Mouse (Mus musculus): ENCODE data around the gene Esr2.
A peak's percentile ranks its signal among the peaks of the same experiment; 100 is the strongest.
"Not testable (repeated sequence)": the region's sequence is repeated elsewhere in the genome, so short reads cannot be mapped to it uniquely, and the experiment has no call there.

Esr2 gene

DNA sequence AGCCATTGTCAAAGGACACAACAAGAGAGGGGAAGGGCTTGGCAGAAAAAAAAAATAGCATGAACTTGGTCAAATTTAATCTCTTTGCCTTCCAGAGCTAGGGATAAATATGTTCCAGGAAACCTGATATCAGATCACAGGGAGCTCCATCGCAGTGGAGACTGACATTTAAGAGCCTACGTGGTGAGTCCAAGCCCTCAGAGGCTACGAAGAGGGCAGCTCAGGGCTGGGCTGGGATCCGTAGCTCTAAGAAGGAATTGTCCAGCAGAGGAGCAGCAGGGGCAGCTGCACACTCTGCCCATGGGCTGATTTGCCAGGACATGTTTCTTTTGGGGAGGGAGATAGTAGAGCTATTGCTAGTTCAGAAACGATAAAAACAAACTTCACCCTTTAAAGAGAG, 11.4 kb downstream of the Esr2 start:
- DNase-seq (ENCODE audit: low spot score in 2 of 2) = no peak

DNA sequence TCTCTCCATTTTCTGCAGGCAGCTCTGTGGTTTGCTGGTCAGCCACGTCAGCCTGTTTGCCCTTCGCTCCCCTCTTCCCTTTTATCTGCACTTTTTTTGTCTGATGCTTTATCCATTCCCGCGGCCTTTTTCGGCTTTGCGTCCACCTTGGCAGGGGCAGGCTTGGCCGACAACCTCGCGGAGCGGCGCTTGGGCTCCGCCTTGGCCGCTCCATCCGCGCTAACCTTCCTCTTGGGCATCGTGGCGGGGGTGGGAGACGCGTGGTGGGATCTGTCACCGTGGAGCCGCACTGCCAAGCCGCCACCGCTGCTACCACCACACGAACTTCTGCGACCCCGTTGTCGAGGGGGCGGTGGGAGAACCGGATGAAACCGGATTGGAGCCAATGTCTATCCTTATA, 24.7 kb downstream of the Esr2 start:
- not testable (repeated sequence) for DNase-seq (ENCODE audit: low spot score in 2 of 2)

DNA sequence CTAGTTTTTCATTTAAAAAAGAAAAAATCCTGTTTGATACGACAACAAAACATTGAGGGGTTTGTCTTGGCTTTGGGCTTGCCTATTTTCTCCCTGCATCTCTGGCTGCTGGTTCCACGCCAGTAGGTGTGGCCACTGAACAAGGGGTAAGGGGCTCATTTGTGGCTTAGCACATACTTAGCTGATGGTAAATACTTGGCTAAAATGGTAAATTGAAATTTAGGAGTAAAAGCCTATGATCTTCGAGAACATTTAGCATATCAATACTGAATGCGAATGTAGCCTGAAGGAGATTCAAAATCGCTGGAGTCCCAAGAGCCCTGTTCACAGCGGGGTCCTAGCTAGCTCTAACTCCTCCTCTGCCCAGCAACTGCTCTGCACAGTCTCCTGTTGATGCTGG, 40.4 kb downstream of the Esr2 start:
- DNase-seq (ENCODE audit: low spot score in 2 of 2) = no peak

DNA sequence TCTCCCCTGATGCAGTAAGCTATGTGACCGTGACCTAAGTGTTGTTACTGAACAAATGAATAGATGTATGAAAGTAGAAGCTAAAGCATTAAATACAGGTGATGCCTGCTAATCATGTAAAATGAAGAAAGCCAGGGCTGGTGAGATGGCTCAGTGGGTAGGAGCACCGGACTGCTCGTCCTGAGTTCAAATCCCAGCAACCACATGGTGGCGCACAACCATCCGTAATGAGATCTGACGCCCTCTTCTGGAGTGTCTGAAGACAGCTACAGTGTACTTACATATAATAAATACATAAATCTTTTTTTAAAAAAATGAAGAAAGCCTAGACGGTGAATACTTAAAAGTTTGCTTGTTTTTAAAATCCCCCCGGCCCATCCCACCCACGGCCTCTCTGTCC, 44.0 kb downstream of the Esr2 start:
- not testable (repeated sequence) for DNase-seq (ENCODE audit: low spot score in 2 of 2)

DNA sequence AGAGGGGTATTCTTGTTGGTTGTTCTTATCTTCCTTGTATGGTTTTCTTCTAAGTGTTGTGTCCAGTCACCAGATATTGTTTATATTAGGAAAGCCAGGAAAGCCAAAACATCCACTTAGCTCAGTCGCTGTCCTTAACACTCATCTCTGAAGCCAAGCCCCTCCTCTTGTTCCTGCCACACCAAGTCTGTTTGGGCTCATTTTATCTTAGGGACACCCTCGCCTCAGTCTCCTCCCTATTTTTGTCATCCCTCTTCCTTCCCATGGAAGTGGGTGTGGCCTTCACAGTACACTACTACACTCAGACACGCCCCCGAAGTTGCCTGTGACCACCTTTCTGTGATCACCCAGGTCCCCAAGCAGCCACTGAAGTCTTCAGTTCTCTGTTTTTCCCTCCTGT, 44.5 kb downstream of the Esr2 start:
- no peak for DNase-seq (ENCODE audit: low spot score in 2 of 2)

DNA sequence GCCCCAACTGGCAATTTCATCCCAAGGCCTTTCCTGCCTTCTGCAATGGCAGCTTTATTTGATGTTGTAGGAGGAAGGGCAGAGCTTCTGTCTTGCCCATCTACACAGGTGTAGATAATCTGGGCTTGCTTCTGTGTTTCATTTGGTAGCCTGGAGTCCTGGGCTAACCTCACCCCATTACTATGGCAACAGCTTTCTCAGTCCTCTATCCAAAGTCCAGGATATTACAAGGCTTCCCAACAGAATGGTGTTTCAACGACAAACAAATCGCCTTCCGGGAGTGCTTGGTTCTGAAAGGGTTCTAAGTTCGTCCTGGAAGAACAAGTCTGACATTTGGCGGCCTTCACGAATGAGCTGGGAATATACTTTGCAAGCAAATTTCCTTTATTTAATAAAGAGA, 46.2 kb downstream of the Esr2 start:
- no peak for DNase-seq (ENCODE audit: low spot score in 2 of 2)

DNA sequence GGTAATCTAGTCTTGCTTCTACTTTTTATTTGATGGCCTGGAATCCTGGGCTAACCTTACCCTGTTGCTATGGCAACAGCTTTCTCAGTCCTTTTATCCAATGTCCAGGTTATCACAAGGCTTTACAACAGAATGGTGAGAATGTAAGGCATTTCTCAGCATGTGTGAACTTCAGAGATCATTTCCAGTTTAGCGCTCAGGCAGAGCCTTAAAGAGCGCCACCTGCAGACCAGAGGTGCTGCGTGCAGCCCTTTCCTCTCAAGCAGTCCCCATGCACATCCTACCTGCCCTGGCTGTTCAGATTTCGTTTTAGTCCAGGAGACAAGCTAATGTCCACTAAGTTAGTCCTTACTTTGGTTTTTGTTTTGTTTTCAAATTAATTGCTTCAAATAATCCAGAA, 46.8 kb downstream of the Esr2 start:
- DNase-seq (ENCODE audit: low spot score in 2 of 2) = peak in 1 of 2 experiments; percentile 56

DNA sequence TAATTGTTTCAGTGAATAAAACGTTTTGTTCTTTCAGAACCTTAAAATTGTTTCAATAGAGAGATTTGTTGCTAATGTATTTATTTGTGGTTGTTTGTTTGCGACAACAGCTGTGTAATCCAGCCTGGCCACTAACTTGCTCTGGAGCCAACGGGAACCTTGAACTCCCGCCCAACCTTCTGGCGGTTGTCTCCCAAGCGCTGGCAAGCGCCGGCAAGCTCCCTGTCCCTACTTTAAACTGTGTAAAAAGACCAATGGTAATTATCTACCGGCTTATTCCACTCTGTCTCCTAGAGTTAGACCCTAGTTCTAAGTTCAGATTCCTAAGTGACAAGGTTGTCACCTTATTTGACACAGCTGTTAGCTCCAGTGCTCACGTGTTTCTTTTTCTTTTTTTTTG, 48.2 kb downstream of the Esr2 start:
- no peak for DNase-seq (ENCODE audit: low spot score in 2 of 2)

DNA sequence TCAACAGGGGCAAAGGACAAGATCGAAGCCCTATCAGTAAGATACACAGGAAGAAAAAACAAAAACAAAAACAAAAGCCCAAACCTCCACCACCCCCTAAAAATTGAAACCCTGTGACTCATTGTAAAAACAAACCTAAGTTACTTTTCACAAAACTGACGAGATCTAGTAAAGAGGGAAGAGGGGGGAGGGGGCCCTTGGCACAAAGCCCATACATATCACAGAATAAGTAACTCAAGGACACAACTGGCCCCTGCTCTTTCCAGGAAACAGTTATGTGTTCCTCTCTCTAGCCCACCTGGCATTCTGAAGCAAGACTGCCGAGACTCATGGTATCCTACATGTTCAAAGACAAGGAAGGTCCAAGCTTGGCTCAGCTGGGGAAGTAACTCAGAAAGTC, 48.8 kb downstream of the Esr2 start:
- no peak for DNase-seq (ENCODE audit: low spot score in 2 of 2)

DNA sequence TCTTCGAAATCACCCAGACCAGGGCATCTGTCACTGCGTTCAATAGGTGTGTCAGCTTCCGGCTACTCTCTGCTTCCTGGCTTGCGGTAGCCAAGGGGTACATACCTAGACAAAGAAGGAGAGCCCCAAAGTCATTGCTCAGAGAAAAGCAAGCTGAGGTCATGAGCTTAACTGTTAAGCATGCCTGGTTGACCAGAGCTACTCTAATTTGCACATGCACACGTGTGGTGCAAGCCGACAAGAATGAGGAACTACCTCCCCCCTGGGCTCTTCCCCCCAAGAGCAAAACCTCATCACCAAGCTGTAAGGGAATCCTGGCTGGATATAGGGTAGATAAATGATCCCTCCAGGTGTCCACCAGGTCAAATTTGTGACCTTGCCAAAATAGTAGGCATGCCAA, 53.8 kb downstream of the Esr2 start:
- DNase-seq (ENCODE audit: low spot score in 2 of 2) = no peak

DNA sequence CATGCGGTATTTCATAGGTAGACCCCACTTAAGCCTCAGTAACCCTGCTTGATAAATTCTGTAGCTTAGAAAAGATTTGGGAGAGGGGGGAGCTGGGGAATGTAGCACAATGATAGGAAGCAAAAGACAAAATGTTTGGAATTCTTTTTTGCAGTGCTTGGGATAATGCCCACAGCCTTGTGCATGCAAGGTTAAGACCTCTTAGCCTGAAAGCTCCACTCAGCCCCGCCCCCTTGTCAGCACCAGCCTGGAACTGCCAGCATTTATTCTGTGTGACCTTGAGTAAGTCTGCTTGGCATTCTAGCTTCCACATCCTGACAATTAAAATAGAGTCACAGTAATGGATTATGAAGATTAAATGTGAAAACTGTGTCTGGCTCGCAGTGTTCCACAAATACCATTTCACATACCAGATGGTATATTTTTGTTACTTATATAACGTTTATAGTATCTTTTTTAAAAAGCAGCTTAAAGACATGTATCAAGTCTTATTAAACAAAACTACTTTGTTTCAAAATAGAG, 59.4 kb downstream of the Esr2 start:
- no peak for DNase-seq (ENCODE audit: low spot score in 2 of 2)

DNA sequence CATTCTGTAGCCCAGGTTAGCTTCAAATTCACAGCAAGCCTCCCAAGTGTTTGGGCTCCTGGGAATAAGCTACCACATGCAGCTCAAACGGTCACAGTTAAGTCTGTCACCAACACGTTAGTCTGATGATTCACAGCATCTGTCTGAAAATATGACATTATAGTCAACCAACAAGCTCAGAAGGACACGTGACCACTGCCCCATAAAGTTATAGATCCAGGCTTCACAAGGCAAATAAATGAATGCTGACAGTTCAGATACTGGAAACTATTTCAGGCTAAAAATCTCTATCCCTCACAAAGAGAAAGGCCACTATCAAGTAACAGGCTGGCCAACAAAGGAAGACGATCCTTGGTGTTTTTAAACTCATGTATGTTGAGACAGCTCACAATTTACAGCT, 60.5 kb downstream of the Esr2 start:
- DNase-seq (ENCODE audit: low spot score in 2 of 2) = no peak

DNA sequence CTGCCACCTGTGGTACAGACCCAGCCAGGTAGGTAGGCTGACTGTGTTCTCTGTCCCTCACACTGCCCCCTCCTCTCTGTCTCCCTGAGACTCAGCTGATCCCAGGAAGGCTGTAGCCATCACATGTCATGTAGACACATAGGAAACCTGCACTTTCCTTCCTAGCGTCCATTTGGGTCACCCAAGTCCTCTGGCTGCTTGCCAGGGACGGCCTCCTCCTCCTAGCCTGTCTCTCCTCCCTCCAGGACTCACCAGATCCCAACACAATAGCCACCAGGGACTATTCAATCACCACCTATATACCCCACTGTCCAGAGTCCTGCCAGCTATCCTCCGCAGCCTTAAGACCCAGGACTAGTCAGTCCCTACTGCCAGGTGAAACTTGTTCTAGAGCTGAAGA, 66.0 kb downstream of the Esr2 start:
- DNase-seq (ENCODE audit: low spot score in 2 of 2) = no peak

DNA sequence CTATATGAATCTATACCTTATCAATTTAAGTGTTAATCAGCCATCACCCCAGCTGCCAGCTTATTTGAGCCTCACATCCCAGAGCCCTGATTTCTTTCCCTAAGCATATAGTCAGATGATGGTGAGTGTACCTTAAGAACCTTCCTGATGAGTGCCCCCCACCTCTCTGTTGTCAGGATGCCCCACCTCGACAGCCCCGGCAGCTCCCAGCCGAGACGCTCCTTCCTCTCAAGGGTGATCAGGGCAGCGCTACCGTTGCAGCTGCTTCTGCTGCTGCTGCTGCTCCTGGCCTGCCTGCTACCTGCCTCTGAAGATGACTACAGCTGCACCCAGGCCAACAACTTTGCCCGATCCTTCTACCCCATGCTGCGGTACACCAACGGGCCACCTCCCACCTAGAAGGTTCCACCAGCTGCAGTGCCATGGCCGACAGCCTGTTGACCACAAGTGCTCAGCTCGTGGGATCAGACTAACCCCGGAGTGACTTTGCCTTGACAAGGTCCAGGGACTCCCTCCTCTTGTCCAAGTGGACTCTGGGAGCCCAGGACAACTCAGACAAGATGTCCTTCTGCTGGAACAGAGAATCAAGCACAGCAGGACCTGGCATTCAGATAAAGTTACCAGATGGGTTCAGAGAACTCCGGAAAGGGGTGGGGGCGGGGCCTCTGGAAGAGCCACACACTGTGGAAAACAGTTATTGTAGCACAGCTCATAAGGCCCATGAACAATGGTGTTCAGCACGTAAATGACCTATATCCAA, 67.2 kb downstream of the Esr2 start:
- DNase-seq (ENCODE audit: low spot score in 2 of 2) = no peak

DNA sequence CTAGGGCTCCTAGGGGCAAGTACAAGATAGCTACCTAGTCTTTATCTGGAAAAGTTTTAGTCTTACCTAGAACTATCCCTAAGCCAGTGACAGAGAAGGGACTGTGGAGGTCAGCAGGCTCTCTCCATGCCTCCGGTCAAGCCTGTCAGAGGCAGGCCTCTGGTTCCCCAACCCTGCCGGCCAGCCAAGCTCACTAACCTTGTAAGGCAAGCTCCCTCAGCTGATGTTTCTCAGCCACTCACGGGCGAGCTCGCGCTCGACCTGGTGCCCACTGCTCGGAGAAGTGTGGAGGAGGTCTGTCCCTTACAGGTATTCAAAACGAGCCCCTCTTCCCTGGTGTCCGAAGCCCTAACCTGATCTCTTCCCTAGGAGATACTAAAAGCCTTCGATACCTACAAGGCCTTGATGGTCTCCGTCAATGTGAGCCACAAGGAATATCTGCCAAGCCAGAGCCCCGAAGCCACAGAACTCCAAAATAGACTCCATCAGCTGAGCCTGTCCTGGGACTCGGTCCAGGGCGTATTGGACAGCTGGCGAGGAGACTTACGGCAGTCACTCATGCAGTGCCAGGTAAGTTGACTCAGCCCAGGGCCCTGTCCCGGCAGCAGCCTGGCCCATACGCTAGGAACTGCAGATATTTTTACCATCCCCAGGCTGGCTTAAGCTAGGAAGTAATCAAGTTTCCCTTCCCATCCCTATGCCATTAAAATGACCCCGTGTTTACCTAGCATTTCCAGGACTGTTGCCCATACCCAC, 72.3 kb downstream of the Esr2 start:
- no peak for DNase-seq (ENCODE audit: low spot score in 2 of 2)

DNA sequence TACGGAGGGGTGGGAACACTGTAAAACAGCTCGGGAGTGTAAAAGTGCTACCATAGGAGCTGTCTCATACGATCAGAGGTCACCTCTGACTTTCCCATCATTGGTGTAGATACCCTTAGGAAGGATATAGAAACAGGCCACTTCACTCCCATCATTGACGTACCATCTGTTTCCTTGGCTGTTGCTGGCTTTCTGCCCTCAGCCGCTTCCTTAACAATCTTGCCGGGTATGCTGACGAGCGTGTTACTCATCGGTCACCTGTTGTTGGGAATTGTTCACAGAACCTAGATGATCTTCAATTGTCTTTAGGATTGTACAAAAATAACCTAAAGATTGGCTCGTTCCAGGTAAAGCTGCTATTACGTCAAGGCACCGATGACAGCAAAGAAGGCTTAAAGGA, 74.4 kb downstream of the Esr2 start:
- DNase-seq (ENCODE audit: low spot score in 2 of 2) = no peak

DNA sequence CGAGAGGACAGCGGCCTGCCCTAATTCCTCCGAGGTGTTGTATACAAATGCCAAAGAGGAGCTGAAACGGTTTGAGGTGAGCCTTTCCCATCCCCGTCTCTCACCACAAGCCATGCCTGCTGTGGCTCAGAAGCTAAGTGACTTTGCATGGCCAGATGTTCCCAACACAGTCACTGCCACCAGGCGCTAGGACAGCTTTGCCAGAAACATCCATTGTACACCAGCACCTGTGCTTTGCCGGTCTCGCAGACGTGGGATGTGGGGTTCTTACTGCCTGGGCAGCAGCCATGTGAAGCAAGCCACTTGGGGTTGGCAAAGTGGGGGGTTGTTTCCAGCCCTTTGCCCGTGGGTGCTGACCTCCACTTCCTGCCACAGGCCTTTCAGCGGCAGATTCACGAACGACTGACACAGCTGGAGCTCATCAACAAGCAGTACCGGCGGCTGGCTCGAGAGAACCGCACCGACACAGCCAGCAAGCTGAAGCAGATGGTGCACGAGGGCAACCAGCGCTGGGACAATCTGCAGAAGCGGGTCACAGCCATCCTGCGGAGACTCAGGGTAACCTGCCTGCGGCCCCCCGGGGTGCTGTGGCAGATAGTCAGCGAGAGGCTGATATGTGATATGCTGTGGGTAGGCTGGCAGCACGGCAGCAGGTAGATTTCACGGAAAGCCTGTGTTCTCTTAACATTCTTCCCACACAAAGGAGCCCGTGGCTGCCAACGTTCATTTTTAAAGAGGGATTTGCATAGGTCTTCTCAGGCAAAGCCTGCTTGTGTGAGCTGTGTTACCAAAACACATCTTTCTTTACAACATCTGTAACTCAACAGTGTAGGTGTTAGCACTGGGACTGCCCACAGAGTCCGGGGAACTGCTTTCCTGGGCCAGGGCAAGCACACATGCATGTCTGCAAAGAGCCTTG, 81.7 kb downstream of the Esr2 start:
- DNase-seq (ENCODE audit: low spot score in 2 of 2) = peak; percentile 44 to 55

DNA sequence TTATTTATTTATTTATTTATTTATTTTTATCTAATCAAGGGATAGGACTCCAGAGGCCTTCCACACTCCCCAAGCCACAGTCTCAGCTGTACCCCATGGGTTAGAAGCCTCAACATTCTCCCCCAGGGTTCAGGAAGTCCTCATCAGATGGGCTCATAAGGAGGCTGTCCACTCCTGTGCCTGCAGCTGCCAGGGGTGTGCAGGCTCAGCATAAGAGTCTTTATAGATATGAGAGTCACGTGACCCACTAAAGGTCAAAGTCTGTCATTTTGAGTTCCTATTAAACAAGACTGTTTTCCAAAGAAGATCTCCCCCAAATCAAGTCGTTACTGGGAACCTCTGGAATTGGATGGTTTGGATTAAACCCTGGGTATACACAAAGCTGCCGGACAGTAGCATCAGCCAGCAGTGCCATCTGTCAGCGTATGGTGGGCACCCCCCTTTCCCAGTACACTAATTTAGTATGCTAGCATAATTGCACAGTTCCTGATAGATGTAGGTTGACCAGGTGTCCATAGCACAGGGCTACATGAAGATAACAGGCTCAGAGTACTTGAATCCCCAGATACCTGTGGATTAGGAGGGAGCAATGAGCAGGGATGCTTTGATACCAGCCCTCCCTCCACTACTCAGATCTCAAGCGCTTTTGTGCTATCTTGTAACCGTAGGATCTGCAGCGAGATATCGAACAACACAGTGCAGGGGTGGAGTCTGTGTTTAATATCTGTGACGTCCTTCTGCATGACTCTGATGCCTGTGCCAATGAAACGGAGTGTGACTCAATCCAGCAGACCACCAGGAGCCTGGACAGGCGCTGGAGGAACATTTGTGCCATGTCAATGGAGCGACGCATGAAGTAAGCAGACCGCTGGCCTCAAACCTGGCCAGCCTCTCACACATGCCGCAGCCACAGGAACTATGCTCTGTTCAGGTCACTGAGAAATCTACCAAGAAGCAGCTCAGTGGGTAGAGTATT, 83.2 kb downstream of the Esr2 start:
- no peak for DNase-seq (ENCODE audit: low spot score in 2 of 2)

DNA sequence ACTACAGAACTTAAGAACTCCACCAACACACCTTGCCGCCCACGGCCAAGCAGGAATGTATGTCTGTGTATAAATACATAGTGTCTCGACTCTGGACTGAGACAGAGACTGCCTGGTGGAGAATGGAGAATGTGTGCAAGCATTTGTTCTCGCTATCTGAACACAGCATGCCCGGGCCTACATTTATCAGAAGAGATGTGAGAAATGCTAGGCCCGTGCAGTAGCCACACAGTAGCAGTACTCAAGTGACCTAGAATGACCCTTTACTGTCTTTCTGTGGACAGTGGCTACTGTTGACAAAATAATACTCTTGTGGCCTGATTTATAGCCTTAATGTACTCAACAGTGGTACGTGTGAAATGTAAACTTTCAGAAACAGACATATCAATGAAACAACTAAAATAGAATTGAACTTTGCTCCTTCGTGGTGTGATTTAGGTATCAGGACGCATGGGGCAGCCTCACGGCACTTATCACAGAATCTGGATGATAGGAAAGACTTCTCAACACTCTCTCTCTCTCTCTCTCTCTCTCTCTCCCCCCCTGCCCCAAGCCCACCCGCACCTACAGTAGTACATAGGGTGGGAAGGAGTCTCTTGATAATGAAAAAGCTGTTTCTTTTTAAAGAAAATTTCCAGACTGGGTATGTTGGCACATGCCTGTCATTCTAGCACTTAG, 84.1 kb downstream of the Esr2 start:
- DNase-seq (ENCODE audit: low spot score in 2 of 2) = no peak

DNA sequence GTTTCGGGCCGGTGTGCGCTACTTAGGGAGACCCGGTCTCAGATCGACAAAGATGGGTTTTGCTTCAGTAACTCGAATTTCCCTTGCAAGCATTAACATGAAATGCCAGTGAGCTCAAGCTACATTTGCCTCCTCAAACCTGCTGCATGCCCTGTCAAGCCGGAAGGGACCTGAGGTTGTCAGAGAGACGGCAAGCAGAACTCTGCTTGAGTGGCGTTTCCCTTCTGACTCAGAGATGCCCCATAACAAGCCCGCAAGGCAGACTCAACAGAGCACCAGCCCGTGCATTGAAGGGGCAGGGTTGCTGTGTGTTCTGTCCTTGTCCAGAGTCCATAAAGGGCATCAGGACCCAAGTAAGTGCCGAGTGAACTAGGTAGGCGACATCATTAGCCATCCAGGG, 90.0 kb downstream of the Esr2 start:
- DNase-seq (ENCODE audit: low spot score in 2 of 2) = peak in 1 of 2 experiments; percentile 15
